Mouse (Mus musculus) right cerebral cortex, postnatal 4 days (tissue): ENCODE results near the gene Sipa1l2.
"Not testable (repeated sequence)": the region's sequence is repeated elsewhere in the genome, so short reads cannot be mapped to it uniquely, and the experiment has no call there.

ENCODE experiments used
- DNase-seq: peaks from one replicate; pipeline ENCODE4 v3.0.0-alpha.2; 2022

Gene Sipa1l2

DNA sequence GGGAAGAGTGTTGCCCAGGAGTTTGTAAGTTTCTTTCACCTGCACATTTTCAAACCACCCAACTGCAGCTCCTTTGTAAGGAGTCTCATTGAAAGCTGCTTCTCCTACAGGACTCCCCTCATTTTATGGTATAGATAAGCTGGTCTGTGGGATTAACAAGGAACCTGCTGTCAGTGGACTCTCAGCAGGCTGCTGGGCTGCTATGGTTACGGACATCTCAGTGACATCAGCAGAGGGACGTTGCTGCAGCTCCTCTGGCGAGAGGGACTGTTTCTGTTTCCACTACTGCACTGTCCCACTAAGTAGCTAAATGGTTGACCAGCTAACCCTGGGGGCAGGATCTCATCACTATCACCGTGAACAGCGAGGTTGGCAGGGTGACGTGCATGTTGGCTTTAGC is 120.6 kb downstream of the Sipa1l2 start:
- DNase-seq, result no peak

DNA sequence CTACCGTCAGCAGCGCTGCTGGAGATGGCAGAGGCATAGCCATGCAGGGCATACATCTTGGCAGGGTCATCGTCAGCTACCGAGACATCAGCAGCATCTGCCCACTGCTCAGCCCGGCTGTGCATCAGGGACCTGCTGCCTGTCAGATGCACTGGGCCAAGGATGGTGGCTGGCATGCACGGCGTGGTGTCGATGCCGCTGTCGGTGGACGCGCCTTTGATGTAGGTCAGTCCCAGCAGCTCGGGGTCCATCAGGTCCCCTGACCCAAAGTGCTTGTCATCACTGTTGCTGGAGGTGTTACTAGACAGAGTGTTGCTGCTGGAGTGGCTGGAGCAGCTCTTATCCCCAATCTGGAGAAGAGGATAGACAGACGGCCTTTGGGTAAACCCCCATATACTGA is 122.1 kb downstream of the Sipa1l2 start:
- no peak for DNase-seq

DNA sequence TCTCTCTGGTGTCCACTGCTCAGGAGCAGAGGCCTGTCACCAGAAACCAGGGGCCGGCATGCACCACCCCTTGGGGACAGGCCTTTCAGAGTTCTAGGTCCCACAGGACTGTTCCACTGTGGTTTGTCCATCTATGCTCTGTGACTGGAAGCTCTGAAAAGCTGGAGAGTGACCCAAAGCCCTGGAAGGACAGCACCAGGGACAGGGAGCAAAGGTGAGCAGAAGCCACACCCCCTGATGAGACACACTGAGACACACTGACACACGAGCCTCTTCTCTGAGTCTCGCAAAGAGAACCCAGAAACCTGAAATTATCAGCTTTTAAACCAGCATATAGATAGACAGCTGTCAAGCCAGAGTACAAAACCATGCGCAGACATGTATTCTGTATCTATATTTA is 123.4 kb downstream of the Sipa1l2 start:
- no peak for DNase-seq

- DNase-seq, result no peak
Observed at GRCm38 (mm10) chr8:125445225-125445609, 124.4 kb downstream of the Sipa1l2 start.

GRCm38 (mm10) chr8:125444457-125445224 is 125.0 kb downstream of the Sipa1l2 start:
- DNase-seq, result no peak

GRCm38 (mm10) chr8:125435320-125436100 is 134.1 kb downstream of the Sipa1l2 start:
- DNase-seq, result no peak

DNA sequence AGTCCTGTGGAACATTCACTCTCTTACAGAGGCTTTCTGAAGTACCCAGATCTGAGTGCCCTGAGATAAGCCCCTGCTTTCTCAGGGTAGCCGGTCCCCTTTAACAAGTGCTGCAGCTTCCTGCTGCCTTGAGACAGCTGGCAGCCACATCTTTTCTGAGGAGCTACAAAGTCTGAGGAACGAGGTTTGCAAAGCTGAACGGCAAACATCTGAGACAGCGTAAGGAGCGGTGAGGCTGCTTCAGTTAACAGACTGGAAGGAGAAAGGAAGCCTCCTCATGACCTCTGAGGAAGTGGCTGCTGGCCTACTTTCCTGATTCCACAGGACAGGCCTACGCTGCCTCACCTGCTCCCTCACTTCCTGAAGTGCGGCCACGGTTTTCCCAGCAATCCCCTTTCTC is 135.5 kb downstream of the Sipa1l2 start:
- no peak for DNase-seq

DNA sequence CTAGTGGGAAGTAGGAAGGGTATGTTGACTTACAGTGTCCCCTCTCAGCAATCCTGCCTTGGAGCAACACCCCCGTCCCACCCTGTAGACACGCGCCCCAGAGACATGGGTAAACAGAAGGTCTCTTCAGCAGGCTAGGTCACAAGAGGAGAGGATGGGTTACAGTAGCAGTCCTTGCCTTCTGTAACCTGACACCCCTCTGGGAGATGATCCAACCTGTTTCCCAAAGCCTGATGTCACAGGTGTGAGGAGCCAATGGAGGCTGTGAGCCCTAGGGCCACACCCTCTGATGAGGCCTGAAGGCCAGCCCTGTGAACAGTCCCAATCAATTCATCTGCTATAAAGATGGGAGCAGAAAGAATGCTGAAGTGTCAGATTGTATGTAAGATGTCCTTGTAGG is 138.3 kb downstream of the Sipa1l2 start:
- no peak for DNase-seq

DNA sequence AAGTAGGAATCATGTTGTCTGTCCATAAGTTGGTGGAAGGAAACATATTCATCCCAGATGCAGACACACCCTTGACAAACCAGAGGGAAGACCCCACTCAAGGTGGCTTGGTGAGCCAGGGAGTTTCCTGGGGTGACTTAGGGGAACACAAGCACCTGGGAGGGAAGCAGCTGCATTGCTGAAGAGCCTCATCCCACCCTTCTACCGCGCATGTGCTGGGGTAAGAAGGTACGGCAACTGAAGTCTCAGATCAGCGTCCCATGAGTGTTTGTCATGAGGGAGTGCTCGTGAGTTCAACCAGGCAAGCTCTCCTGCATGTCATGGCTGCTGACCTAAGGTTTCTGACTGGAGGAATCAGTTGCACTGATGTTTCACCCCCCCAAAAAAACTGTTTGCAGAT is 138.8 kb downstream of the Sipa1l2 start:
- no peak for DNase-seq

DNA sequence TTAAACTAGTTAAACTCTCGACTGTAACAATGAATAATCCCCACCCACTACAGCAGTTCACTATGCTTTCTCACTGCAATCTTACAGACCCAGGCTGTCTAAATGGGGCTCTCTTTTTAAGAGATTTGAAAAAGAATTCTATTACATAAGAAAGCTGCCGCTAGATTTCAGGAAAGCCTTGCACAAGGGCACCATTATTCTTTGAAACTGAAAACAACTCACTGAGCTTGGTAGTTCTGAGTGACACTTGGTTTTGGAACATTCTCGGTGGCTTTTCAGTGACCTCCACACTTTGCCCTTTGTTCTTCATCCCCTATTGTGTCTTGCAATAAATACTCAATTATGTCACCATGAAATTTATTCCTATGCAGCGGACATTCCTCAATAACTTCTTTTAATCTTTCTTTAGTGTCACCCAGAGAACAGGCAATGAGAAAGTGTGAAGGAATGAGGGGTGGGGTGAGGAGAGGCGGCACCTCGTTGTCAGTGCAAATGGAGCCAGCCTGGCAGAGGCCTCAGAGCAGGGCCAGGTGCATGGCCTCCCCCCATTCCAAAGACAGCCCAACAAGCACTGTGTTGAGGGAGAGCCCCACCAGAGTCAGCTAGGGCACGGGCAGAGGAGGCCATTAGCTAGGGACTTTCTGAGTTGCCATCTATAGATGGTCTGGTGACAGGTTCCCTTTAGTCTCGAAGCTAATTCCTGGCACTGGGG is 140.5 kb downstream of the Sipa1l2 start:
- DNase-seq, result no peak

DNA sequence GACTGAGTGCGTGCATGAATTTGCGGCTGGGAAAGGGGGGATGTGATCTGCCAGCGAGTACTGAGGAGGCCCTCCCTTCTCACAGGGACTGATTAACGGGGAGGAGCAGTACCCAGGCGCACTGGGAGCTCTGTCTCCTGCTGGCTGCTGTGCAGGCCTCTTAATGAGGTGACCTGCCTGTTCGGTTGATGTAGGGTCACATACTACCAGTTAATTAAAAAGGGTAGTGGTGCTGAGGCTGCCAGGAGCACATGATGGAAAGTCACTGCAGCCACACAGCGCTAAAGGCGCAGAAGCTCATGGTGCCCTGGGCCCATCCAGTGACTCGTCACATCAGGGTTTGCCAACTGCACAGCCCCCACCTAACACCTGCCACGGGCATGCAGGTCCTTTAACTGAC is 145.7 kb downstream of the Sipa1l2 start:
- no peak for DNase-seq

GRCm38 (mm10) chr8:125419202-125419830 is 150.3 kb downstream of the Sipa1l2 start:
- no peak for DNase-seq

GRCm38 (mm10) chr8:125416146-125416545 is 153.5 kb downstream of the Sipa1l2 start:
- DNase-seq, result no peak

DNA sequence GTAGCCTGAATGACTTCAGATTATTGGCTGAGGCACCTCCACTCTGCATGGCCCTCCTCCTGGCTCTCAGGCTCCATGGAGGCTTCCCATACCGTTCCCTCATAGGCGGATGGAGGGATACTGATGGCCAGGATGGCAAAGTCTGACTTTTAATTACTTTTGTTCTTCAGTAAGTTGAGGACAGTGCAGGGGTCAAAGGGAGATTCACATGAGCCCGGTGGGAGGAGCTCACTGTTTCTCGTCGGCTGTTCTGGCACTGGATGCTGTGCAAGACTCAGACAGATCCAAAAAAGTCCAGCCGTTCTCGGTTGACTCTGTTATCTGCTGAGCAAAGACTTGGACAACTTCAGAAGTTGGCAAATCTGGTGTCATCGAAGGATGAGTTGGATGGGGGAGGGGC is 155.0 kb downstream of the Sipa1l2 start:
- DNase-seq, result no peak

DNA sequence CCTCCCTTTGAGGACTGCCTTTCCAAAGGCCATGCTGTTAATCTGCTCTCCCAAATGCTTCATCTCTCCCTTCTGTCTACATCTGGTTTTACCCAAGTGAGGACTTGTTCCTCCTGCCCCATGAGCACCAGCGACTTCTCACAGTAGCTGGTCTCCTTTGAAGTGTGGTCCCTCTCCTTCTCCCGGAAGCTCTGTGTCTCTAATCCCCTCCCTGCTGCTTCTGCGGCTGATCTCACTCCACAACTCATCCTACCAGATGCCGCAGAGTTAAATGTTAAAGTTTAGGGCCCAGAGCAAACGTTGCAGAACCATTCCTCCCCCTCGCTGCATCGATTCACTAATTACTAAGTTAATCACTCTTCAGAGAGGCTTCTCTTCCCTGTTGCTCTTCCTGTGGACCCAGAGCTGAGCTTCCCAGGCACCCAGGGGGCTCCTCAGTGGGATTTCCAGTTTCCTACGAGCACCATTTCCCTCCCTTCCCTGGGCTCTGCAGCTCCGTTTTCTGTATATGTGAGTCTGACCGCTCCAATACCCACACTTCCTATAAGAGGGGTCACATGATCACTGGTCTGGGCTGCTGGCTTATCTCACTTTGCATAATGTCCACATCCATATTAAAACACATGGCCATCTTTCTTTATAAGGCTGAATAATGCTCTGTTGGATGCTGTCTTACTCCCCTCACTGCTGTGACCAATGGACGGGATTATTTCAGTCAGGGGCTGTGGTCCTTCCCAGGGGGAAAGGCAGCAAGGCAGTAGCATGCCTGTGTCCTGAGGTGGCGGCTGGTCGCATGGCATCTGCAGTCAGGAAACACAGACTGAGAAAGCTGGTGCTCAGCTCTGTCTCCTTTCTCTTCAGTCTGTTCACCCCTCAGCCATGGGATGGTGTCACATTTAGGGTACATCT is 156.4 kb downstream of the Sipa1l2 start:
- no peak for DNase-seq

GRCm38 (mm10) chr8:125410646-125411045 is 159.0 kb downstream of the Sipa1l2 start:
- no peak for DNase-seq

DNA sequence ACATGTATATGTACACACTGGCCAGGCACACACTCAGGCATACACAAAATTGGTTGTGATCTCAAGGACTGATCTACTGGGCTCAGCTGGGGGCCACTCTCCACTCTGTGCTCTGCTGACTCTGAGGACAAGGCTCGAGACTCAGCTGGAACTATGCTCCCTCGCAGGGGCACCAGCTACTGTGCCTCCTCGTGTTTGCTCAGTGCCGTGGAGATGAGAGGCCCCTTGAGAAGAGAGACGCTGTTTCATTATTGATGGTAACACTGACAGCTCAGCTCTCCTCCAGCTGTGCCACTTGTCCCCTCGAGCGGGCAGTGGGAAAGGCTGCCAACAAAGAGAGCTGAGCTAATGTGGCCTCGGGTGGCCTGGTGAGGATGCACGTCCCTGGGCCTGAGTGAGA is 161.9 kb downstream of the Sipa1l2 start:
- DNase-seq, result no peak

DNA sequence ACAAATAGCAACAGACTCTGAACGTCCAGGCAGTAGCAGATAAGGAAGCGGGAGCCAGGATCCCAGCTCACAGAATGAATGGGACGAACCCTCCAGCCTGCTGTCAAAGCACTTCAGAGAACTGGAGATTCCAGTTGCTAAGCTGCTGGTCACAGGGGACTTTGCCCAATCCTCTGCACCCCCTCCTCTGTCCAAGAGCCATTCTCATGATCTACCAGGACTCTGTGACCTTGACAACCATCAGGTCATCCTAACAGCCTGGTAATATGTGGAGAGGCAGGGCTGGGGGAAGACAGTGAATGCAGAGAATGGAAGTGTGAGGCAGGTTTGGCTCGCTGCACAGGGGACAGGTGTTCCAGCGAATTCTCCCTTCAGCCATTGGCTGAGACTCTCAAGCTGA is 163.2 kb downstream of the Sipa1l2 start:
- no peak for DNase-seq

DNA sequence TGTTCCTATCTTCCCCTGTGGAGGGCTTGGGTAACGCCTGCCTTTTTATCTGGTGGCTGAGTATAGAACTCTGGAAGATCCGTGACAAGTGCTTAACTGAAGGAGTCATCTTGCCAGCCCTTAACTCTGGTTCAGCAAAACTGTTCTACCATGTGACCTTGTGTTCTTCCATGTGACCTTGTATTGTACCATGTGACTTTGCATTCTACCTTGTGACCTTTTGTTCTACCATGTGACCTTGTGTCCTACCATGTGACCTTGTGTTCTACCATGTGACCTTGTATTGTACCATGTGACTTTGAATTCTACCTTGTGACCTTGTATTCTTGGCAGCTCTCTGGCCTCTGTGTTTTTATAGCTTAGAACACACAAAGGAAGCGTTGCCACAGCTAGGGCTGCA is 168.3 kb downstream of the Sipa1l2 start:
- DNase-seq, result no peak

GRCm38 (mm10) chr8:125397981-125398380 is 171.6 kb downstream of the Sipa1l2 start:
- no peak for DNase-seq

DNA sequence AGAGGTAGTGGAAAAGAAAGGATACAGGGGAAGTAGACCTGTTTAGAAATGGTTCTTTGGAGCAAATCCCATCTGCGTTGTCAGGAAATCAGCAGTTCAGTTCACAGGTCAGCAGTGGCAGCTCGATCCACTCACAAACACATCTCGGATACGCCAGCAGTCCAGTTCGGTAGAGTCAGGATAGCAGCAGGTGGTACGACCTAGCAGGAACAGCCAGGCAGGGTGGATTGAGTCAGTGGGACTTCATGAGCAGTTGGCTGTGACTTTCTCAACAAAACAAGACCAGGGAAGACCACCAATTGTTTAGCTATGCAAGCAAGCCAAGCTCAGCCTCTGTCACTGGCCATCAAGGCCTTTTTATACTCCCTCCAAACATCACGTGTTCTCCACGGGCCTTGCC is 173.9 kb downstream of the Sipa1l2 start:
- DNase-seq, result not testable (repeated sequence)

GRCm38 (mm10) chr8:125395032-125395431 is 174.6 kb downstream of the Sipa1l2 start:
- no peak for DNase-seq
